Mouse (Mus musculus) MEL (cell line): ENCODE measurements around the gene Nudt14.

Experiments used
- CHD1 ChIP-seq: IDR thresholded peaks from 2 replicates; pipeline ENCODE4 v1.6.1; 2012; ENCODE audit warnings: low read depth, mild to moderate bottlenecking, inconsistent platforms, low read length, improper control_type of control experiment
- CTCF ChIP-seq, 3 experiments: IDR thresholded peaks in 2 of 3; conservative IDR thresholded peaks in 1 of 3; 2 replicates each; pipeline ENCODE4 v1.5.1; 2011 to 2012; ENCODE audit warnings: low read length in 3 of 3, low read depth in 2 of 3, mild to moderate bottlenecking in 2 of 3, improper control_type of control experiment in 1 of 3, inconsistent platforms in 1 of 3, mixed read lengths in 1 of 3, moderate library complexity in 1 of 3; ENCODE audit not compliant: control insufficient read depth in 1 of 3, insufficient read depth in 1 of 3, poor library complexity in 1 of 3, severe bottlenecking in 1 of 3
- E2F4 ChIP-seq: IDR thresholded peaks from 2 replicates; pipeline ENCODE4 v1.6.1; 2011; ENCODE audit warnings: low read depth, low read length, improper control_type of control experiment, borderline replicate concordance
- EP300 ChIP-seq, 2 experiments: IDR thresholded peaks; 2 replicates each; pipeline ENCODE4 v1.6.1; 2011; ENCODE audit warnings: improper control_type of control experiment in 2 of 2, low read length in 2 of 2, low read depth in 1 of 2, mild to moderate bottlenecking in 1 of 2
- ETS1 ChIP-seq: IDR thresholded peaks from 2 replicates; pipeline ENCODE4 v1.6.1; 2012; ENCODE audit warnings: low read depth, mild to moderate bottlenecking, inconsistent platforms, low read length, improper control_type of control experiment, moderate library complexity
- GATA1 ChIP-seq: IDR thresholded peaks from 2 replicates; pipeline ENCODE4 v1.6.1; 2011; ENCODE audit warnings: low read depth, low read length, improper control_type of control experiment
- MAX ChIP-seq: IDR thresholded peaks from 2 replicates; pipeline ENCODE4 v1.6.1; 2011; ENCODE audit warnings: low read length, improper control_type of control experiment
- MYB ChIP-seq: IDR thresholded peaks from 2 replicates; pipeline ENCODE4 v1.6.1; 2011; ENCODE audit warnings: mild to moderate bottlenecking, low read depth, low read length, improper control_type of control experiment
- NELFE ChIP-seq: IDR thresholded peaks from 2 replicates; pipeline ENCODE4 v1.6.1; 2011; ENCODE audit warnings: low read depth, low read length, improper control_type of control experiment
- NRF1 ChIP-seq: IDR thresholded peaks from 2 replicates; pipeline ENCODE4 v1.6.1; 2014; ENCODE audit warnings: low read depth, mild to moderate bottlenecking, inconsistent platforms, low read length, improper control_type of control experiment, moderate library complexity; ENCODE audit not compliant: poor library complexity, insufficient read depth, severe bottlenecking
- RCOR1 ChIP-seq: IDR thresholded peaks from 2 replicates; pipeline ENCODE4 v1.6.1; 2012; ENCODE audit warnings: low read depth, mild to moderate bottlenecking, inconsistent platforms, low read length, improper control_type of control experiment
- TAL1 ChIP-seq: IDR thresholded peaks from 2 replicates; pipeline ENCODE4 v1.6.1; 2012; ENCODE audit warnings: mild to moderate bottlenecking, inconsistent platforms, low read length, moderate library complexity, mixed read lengths
- TBP ChIP-seq: IDR thresholded peaks from 2 replicates; pipeline ENCODE4 v1.8.0; 2011; ENCODE audit warnings: low read depth, low read length, improper control_type of control experiment
- ZNF384 ChIP-seq: IDR thresholded peaks from 2 replicates; pipeline ENCODE4 v1.6.1; 2012; ENCODE audit warnings: low read depth, mild to moderate bottlenecking, inconsistent platforms, low read length, improper control_type of control experiment

- TF ChIP-seq ETS1, result no peak
- TF ChIP-seq ZNF384, result no peak
- no peak for TF ChIP-seq GATA1
- TF ChIP-seq TAL1, result no peak
- TF ChIP-seq NRF1, result no peak
- no peak for TF ChIP-seq MYB
- 0 out of 2 replicates have a peak, but pooled peaks have one; percentile 17 for TF ChIP-seq TBP
- no peak for TF ChIP-seq CTCF (IDR thresholded peaks at IDR 0.05 in 2 of 3, conservative IDR thresholded peaks at IDR 0.05 in 1 of 3; ENCODE audit: control insufficient read depth in 1 of 3, insufficient read depth in 1 of 3, low read depth in 2 of 3, low read length in 3 of 3, poor library complexity in 1 of 3, severe bottlenecking in 1 of 3)
- no peak for TF ChIP-seq EP300 (IDR thresholded peaks at IDR 0.05; ENCODE audit: low read depth in 1 of 2, low read length in 2 of 2)
- TF ChIP-seq NELFE, result no peak
- no peak for TF ChIP-seq MAX
- TF ChIP-seq RCOR1, result no peak
- no peak for TF ChIP-seq CHD1
- TF ChIP-seq E2F4, result no peak
Measured at GRCm38 (mm10) chr12:112894969-112895368, 47.0 kb downstream of the Nudt14 start.
